Mouse (Mus musculus) forebrain, embryonic 12.5 days (tissue): ENCODE data around the gene Tas2r110. TPM values are rescaled to one million over a fixed set of nuclear protein-coding genes. Genes with fewer than 3 reads are reported as not detected.

ENCODE experiments used
- ATAC-seq: fragments of 200-750 bp; cut with Nextera tagmentation; 2 replicates; pipeline ENCODE4 v1.8.0; 2017; ENCODE audit warnings: moderate TSS enrichment; ENCODE audit not compliant: low FRiP score
- H3K27ac ChIP-seq: fragments of 300-500 bp; sonication (generic); 2 replicates; pipeline ENCODE4 v1.5.1; 2016; ENCODE audit warnings: mild to moderate bottlenecking
- H3K27me3 ChIP-seq: fragments of 300-500 bp; sonication (generic); 2 replicates; pipeline ENCODE4 v1.6.1; 2016; ENCODE audit warnings: mild to moderate bottlenecking
- H3K36me3 ChIP-seq: fragments of 300-500 bp; sonication (generic); replicated peaks from 2 replicates; pipeline ENCODE4 v1.6.1; 2016; ENCODE audit warnings: mild to moderate bottlenecking
- H3K4me1 ChIP-seq: fragments of 300-500 bp; sonication (generic); 2 replicates; pipeline ENCODE4 v1.6.1; 2016
- H3K4me2 ChIP-seq: fragments of 300-500 bp; sonication (generic); 2 replicates; pipeline ENCODE4 v1.6.1; 2016; ENCODE audit warnings: mild to moderate bottlenecking, moderate library complexity
- H3K4me3 ChIP-seq: fragments of 300-500 bp; sonication (generic); replicated peaks from 2 replicates; pipeline ENCODE4 v1.5.1; 2016; ENCODE audit warnings: mild to moderate bottlenecking
- H3K9ac ChIP-seq: fragments of 300-500 bp; sonication (generic); 2 replicates; pipeline ENCODE4 v1.6.1; 2016; ENCODE audit warnings: mild to moderate bottlenecking
- H3K9me3 ChIP-seq: fragments of 300-500 bp; sonication (generic); 2 replicates; pipeline ENCODE4 v1.6.1; 2016
- WGBS: fragments of 180-500 bp; shearing (Covaris S2); methylation state at CpG from one replicate; pipeline ENCODE4 v1.1.7; 2016; 5-methylcytosine and 5-hydroxymethylcytosine counted together
- polyA plus RNA-seq: library from polyadenylated mRNA; unstranded; fragments of >200 nt; fragmentation: Nextera tagmentation; extraction: Ambion mirVana; gene quantifications from 2 replicates; pipeline ENCODE4 v1.2.1, GENCODE M21; 2016

The Tas2r110 gene
- not detected in 2 replicates for polyA plus RNA-seq

DNA sequence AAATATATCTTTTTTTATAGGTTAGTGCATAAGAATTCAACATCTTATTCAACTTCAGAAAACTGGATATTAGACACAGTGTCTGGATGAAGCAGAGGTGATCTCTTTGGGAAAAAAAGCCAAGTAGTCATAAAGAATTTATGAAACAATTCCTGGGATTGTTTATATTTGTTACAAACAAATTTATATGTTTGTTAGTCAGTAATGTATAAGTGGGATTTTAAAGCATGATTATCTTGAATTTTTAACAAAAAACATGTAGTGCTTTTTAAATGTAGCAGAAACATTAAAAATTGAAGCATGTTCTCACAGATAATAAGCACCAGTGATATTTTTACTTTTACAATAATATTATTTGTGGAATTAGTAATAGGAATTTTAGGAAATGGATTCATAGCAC is at the start of gene Tas2r110:
Gene Tas2r110 (plus strand): TSS at position 301 of the 400 bp plus-strand sequence.
- no peaks in the 10 kb centered on the region for H3K27me3 ChIP-seq
- H3K4me3 ChIP-seq, result no peak within 1 kb of the TSS
- no peaks in the 10 kb centered on the region for H3K4me1 ChIP-seq

DNA sequence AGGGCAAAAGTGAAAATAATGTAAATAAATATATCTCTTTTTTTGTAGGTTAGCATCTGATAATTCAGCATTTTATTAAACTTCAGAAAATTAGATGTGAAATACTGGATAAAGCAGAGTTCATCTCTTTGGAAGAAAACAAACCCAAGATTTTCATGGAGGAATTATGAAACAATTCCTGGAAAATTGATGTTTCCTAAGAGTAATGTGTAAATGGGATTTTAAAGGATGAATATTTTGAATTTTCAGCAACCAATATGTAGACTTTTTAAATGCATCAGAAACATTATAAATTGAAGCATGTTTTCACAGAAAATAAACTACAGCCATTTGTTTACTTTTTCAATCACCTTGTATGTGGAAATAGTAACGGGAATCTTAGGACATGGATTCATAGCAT is 21.0 kb upstream of the Tas2r110 start, which contains the start of gene Tas2r123:
Gene Tas2r123 (plus strand): TSS at position 301 of the 400 bp plus-strand sequence.
- WGBS, result 82% methylated on average over 1 of the region's 1 CpGs
- ATAC-seq, result no peak

More for the DNA sequence above, at the start of gene Tas2r110:
- Histone ChIP-seq H3K4me2 (no peak within 1 kb of the TSS), H3K27ac (no peak within 1 kb of the TSS), H3K9me3 (no peaks in the 10 kb centered on the region), H3K9ac (no peak within 1 kb of the TSS), H3K36me3 (no peaks in the 10 kb centered on the region)
- ATAC-seq, result no peak

DNA sequence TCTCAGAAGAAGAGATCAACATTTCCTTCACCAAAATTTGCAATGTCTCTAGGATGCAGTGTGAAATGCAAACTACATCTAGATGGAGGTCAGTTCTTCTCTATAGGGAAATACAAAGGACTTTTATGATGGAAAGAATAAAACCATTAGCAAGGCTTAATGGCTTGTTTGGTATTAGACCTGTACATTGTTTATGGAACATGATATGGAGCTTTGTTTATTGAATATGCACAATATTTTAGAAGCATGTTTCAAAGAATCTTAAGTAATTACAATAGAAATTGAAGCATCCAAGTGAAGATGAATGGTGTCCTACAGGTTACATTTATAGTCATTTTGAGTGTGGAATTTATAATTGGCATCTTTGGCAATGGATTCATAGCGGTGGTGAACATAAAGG is 12.7 kb upstream of the Tas2r110 start, which contains the start of gene Tas2r116:
Gene Tas2r116 (plus strand): TSS at position 301 of the 400 bp plus-strand sequence.
- H3K9me3 ChIP-seq, result no peaks in the 10 kb centered on the region
- ATAC-seq, result no peak
- H3K27me3 ChIP-seq, result no peaks in the 10 kb centered on the region
- H3K4me1 ChIP-seq, result no peaks in the 10 kb centered on the region
- H3K36me3 ChIP-seq, result no peaks in the 10 kb centered on the region
- H3K9ac ChIP-seq, result no peak within 1 kb of the TSS
- no peak within 1 kb of the TSS for H3K4me2 ChIP-seq
- H3K27ac ChIP-seq, result no peak within 1 kb of the TSS
- 69% methylated on average over 1 of the region's 1 CpGs for WGBS
- H3K4me3 ChIP-seq, result no peak within 1 kb of the TSS

More for the DNA sequence above, 21.0 kb upstream of the Tas2r110 start, which contains the start of gene Tas2r123:
- Histone ChIP-seq H3K27me3 (no peaks in the 10 kb centered on the region), H3K4me2 (no peak within 1 kb of the TSS), H3K4me1 (no peaks in the 10 kb centered on the region), H3K9ac (no peak within 1 kb of the TSS), H3K36me3 (no peaks in the 10 kb centered on the region), H3K4me3 (no peak within 1 kb of the TSS), H3K9me3 (no peaks in the 10 kb centered on the region), H3K27ac (no peak within 1 kb of the TSS)

DNA sequence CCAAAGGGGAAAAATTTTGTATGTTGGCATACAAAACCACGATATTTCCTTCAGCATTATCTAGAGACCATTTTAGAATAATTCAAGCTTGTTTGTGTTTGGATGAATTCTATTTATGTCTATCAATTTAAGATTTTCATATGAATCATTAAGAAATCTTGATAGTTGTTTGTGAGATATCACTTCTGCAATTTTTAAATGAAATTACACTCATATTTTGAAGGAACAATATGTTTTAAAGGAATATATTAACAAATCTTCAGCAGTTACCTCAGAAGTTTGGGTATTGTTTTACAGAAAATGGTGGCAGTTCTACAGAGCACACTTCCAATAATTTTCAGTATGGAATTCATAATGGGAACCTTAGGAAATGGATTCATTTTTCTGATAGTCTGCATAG is 24.9 kb downstream of the Tas2r110 start, which contains the start of gene Tas2r113:
Gene Tas2r113 (plus strand): TSS at position 301 of the 400 bp plus-strand sequence.
- Histone ChIP-seq H3K9ac (no peak within 1 kb of the TSS), H3K27me3 (no peaks in the 10 kb centered on the region), H3K4me1 (no peaks in the 10 kb centered on the region), H3K27ac (no peak within 1 kb of the TSS), H3K9me3 (no peaks in the 10 kb centered on the region), H3K4me2 (no peak within 1 kb of the TSS), H3K36me3 (no peaks in the 10 kb centered on the region), H3K4me3 (no peak within 1 kb of the TSS)
- WGBS, result 76% methylated on average over 1 of the region's 1 CpGs
- ATAC-seq, result no peak

- no peaks in the 10 kb centered on the region for H3K36me3 ChIP-seq
- 90% methylated on average over 3 of the region's 3 CpGs for WGBS
- no peak within 1 kb of the TSS for H3K4me2 ChIP-seq
- no peak within 1 kb of the TSS for H3K27ac ChIP-seq
- no peak within 1 kb of the TSS for H3K4me3 ChIP-seq
- no peaks in the 10 kb centered on the region for H3K9me3 ChIP-seq
- ATAC-seq, result no peak
- no peaks in the 10 kb centered on the region for H3K27me3 ChIP-seq
- no peaks in the 10 kb centered on the region for H3K4me1 ChIP-seq
- no peak within 1 kb of the TSS for H3K9ac ChIP-seq
These were observed 41.5 kb downstream of the Tas2r110 start, which contains the start of gene Tas2r125 for GRCm38 (mm10) chr6:132909351-132909750. Tas2r125 (plus strand) TSS chr6:132909651.

Other genes with a start within 250 kb of the Tas2r110 start
- not detected in 2 replicates for gene A630073D07Rik, start 216.5 kb upstream of the Tas2r110 start, polyA plus RNA-seq
- not detected in 2 replicates for gene Tas2r120, start 211.1 kb upstream of the Tas2r110 start, polyA plus RNA-seq
- gene Tas2r121, start 167.0 kb upstream of the Tas2r110 start, polyA plus RNA-seq, result not detected in 2 replicates
- not detected in 2 replicates for gene Tas2r122, start 156.1 kb upstream of the Tas2r110 start, polyA plus RNA-seq
- not detected in 2 replicates for gene Tas2r115, start 130.0 kb upstream of the Tas2r110 start, polyA plus RNA-seq
- gene Tas2r124, start 113.3 kb upstream of the Tas2r110 start, polyA plus RNA-seq, result not detected in 2 replicates
- gene Tas2r102, start 105.9 kb upstream of the Tas2r110 start, polyA plus RNA-seq, result not detected in 2 replicates
- gene Tas2r136, start 89.8 kb upstream of the Tas2r110 start, polyA plus RNA-seq, result not detected in 2 replicates
- gene Tas2r117, start 65.2 kb upstream of the Tas2r110 start, polyA plus RNA-seq, result not detected in 2 replicates
- gene Tas2r123, start 20.9 kb upstream of the Tas2r110 start, polyA plus RNA-seq, result not detected in 2 replicates
- not detected in 2 replicates for gene Tas2r116, start 12.6 kb upstream of the Tas2r110 start, polyA plus RNA-seq
- gene Tas2r113, start 25.0 kb downstream of the Tas2r110 start, polyA plus RNA-seq, result not detected in 2 replicates
- gene Tas2r125, start 41.6 kb downstream of the Tas2r110 start, polyA plus RNA-seq, result not detected in 2 replicates
- not detected in 2 replicates for gene Tas2r129, start 83.1 kb downstream of the Tas2r110 start, polyA plus RNA-seq
- gene Tas2r131, start 89.9 kb downstream of the Tas2r110 start, polyA plus RNA-seq, result not detected in 2 replicates
- gene Tas2r109, start 113.0 kb downstream of the Tas2r110 start, polyA plus RNA-seq, result not detected in 2 replicates
- not detected in 2 replicates for gene Tas2r103, start 169.1 kb downstream of the Tas2r110 start, polyA plus RNA-seq
- not detected in 2 replicates for gene Tas2r140, start 187.8 kb downstream of the Tas2r110 start, polyA plus RNA-seq
- 100.0 and 102 TPM in 2 replicates for gene Smim10l1, start 236.9 kb downstream of the Tas2r110 start, polyA plus RNA-seq